Mouse (Mus musculus) bone marrow, adult 2 months (tissue): ENCODE measurements around the gene Axl. TPM values are rescaled to one million over a fixed set of nuclear protein-coding genes. Genes with fewer than 3 reads are reported as not detected.
"Not testable (repeated sequence)": the region's sequence is repeated elsewhere in the genome, so short reads cannot be mapped to it uniquely, and the experiment has no call there.

ENCODE experiments used
- H3K27ac ChIP-seq: fragments of 200-500 bp; 2 replicates; pipeline ENCODE4 v1.5.1; 2012; ENCODE audit warnings: low read depth, mild to moderate bottlenecking, control low read depth, inconsistent platforms, low read length; ENCODE audit not compliant: control insufficient read depth, poor library complexity, insufficient read depth
- H3K4me1 ChIP-seq: fragments of 200-500 bp; 2 replicates; pipeline ENCODE4 v1.6.1; 2011; ENCODE audit warnings: low read length; ENCODE audit not compliant: control insufficient read depth, insufficient read depth
- H3K4me3 ChIP-seq: fragments of 200-500 bp; replicated peaks from 2 replicates; pipeline ENCODE3; 2011; ENCODE audit warnings: mild to moderate bottlenecking, low read depth, low read length, control low read depth; ENCODE audit not compliant: control insufficient read depth
- CTCF ChIP-seq: fragments of 200-500 bp; IDR thresholded peaks from 2 replicates; pipeline ENCODE4 v1.5.1; 2011; ENCODE audit warnings: low read length, control low read depth; ENCODE audit not compliant: control insufficient read depth, insufficient read depth
- POLR2A ChIP-seq: fragments of 200-500 bp; IDR thresholded peaks from 2 replicates; pipeline ENCODE4 v1.6.1; 2011; ENCODE audit warnings: low read depth, mild to moderate bottlenecking, control low read depth, low read length, borderline replicate concordance; ENCODE audit not compliant: control insufficient read depth
- WGBS: fragments of 180-500 bp; shearing (Covaris S2); methylation state at CpG from one replicate; pipeline ENCODE4 v1.1.7; 2018; 5-methylcytosine and 5-hydroxymethylcytosine counted together
- polyA plus RNA-seq: library from polyadenylated mRNA; stranded (reverse); fragments of >200 nt; gene quantifications from 2 replicates; pipeline ENCODE4 v1.2.4, GENCODE M21; 2011; ENCODE audit warnings: low replicate concordance; ENCODE audit not compliant: missing spikeins, insufficient read depth, insufficient read length

The Axl gene
- polyA plus RNA-seq, 1 experiment, result 37.6 TPM

DNA sequence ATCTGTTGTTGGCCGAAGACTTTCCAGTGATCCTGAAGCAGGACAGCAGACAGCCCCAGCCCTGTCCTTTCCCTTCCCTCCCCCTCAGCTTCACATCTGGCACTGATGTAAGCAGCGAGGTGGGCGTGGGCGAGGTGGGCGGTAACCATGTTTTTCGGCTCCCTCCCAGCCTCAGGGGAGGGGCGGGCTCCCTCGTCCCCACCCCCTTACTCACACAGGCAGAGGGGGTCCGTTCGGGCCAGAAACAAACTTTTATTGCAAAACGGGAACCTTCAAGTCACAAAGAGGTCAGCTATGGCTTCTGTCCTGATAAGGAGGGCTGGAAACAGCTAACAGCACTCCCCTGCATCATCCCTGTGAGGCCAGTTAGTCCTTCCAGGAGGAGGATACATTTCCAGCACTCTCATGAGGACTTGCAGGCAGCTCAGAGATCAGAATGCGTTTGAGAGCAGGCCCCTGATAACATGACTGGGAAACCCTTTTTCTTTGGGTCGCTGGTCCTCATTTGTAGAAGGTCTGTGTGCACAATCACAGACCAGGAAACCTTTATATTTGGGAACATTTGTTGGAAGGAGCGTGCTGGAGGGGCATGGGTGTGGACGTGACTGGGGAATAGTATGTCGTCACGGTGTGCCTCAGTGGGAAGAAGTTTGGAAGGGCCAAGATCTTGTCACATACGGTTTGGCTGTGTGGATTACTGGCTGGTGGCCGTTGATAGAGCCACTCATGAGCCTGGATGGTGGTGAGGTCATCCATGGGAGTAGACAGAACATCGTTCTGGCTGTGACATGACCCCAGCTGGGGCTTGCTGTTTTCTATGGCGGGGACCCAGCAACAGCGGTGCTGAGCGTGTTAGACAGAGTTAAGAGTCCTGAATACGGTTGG is 14.0 kb upstream of the Axl start:
- TF ChIP-seq POLR2A (no peak), CTCF (no peak)
- Histone ChIP-seq H3K27ac (no peak overlapping the region), H3K4me1 (no peaks in the 10 kb centered on the region), H3K4me3 (no peak overlapping the region)
- 59% methylated on average over 24 of the region's 24 CpGs for WGBS

DNA sequence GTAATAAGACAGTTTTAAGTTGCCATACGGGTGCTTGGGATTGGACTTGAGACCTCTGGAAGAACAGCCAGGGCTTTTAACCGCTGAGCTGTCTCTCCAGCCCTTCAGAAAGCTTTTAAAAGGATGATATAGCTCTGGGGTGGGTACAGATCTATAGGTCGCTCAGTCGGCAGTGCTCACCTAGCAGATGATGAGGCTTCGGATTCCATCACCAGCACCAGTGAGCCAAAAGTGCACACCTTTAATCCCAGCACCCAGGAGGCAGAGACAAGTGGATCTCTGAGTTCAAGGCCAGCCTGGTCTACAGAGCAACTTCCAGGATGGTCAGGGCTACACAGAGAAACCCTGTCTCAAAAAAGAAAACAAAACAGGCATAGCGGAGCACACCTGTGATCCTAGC is 12.5 kb upstream of the Axl start:
- no peak overlapping the region for H3K27ac ChIP-seq
- no peaks in the 10 kb centered on the region for H3K4me1 ChIP-seq
- no peak for TF ChIP-seq POLR2A
- TF ChIP-seq CTCF, result no peak
- no peak overlapping the region for H3K4me3 ChIP-seq
- WGBS, result 89% methylated on average over 6 of the region's 6 CpGs

DNA sequence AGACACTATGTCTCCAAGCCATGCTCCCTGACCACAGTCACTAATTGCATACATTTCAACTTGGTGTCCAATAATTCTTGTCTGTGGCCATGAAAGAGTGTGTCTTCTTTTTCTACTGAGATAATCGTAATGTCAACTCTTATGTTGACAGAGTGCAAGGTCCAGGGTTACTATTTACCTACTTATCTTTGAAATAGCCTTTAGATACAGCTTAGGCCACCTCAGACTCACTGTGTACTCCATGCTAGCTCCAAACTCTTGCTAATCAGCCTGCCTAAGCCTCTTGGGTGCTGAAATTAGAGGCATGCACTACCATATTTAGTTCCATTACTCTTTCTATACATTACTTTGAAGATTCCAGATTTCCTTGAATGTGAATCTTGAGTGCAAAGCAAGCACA is 10.9 kb upstream of the Axl start:
- Histone ChIP-seq H3K4me1 (no peaks in the 10 kb centered on the region), H3K4me3 (no peak overlapping the region), H3K27ac (no peak overlapping the region)
- 88% methylated on average over 1 of the region's 1 CpGs for WGBS
- TF ChIP-seq POLR2A, result no peak
- TF ChIP-seq CTCF, result no peak

DNA sequence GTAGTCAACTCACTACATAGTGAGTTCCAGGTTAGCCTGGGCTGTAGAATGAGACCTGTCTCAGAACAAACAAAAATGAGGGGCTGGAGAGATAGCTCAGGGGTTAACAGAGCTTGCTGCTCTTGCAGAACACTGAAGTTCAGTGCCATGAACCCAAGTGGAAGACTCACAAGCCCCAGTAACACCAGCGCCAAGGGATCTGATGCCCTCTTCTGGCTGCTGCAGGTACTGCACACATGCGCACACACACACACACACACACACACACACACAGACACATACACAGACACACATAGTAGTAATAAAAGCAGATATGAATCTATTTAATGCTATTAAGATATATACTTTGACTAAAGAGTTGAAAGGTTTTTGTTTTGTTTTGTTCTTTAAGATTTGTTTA is 10.0 kb upstream of the Axl start:
- 86% methylated on average over 2 of the region's 2 CpGs for WGBS
- Histone ChIP-seq H3K4me3 (no peak overlapping the region), H3K27ac (no peak overlapping the region), H3K4me1 (no peaks in the 10 kb centered on the region)
- no peak for TF ChIP-seq POLR2A
- TF ChIP-seq CTCF, result no peak

DNA sequence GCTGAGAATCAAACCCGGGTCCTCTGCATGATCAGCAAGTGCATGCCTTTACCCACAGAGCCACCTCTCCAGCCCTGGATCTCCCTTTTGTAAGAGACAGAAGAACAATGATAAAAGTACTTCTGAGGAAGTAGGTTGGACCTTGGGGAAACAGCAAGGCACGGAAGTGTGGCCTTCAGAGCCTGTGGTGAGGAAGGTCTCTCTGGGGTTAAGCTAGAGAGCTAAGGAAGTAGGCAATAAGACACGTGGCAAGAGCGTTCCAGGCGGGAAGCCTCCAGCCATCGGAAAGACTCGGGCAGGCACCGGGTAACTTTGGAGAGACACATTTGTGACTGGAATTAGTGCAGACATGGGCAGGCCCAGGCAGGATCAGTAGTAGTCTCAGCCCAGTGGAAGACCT is 6.3 kb upstream of the Axl start:
- Histone ChIP-seq H3K4me1 (no peaks in the 10 kb centered on the region), H3K4me3 (no peak overlapping the region), H3K27ac (no peak overlapping the region)
- no peak for TF ChIP-seq POLR2A
- TF ChIP-seq CTCF, result no peak
- 70% methylated on average over 8 of the region's 8 CpGs for WGBS

DNA sequence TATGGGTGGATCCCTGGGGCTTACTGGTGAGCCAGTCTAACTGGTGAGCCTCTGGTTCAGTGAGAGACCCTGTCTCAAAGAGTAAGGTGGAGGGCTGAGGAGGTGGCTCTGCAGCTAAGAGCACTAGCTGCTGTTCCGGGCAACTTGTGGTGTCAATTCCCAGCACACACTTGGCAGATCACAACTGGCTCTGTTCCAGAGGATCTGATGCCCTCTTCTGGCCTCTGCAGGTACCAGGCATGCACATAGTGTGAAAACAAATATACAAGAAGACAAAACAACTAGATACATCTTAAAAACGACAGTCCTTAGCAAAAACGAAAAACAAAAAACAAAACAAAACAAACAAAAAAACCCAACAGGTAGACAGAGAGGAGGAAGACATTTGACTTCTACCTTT is 5.2 kb upstream of the Axl start:
- Histone ChIP-seq H3K27ac (no peak overlapping the region), H3K4me3 (no peak overlapping the region), H3K4me1 (no peaks in the 10 kb centered on the region)
- 53% methylated on average over 3 of the region's 3 CpGs for WGBS
- TF ChIP-seq POLR2A (no peak), CTCF (peak; percentile 22; the same call in 1 of the 2 replicates)

DNA sequence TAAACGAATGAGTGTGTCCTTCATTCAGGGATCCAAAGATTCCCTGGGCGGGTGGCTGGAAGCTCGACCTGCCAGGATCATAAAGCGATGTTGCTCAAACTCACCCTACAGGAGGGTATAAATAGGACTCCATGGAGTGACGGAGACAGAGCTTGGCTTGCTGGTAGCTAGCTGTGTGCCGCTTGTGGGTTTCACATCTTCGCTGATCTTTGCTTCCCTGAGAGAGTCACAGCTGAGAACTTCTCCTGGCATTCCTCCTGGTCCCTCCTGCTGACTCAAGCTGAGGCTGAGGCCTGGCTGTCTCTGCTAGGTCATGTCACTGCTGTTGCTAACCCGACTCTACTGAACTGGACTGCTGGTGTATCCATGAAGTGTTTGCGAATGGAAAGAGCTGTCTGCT is 4.5 kb upstream of the Axl start:
- H3K4me3 ChIP-seq, H3K27ac ChIP-seq, H3K4me1 ChIP-seq: not testable (repeated sequence)
- 81% methylated on average over 9 of the region's 9 CpGs for WGBS

DNA sequence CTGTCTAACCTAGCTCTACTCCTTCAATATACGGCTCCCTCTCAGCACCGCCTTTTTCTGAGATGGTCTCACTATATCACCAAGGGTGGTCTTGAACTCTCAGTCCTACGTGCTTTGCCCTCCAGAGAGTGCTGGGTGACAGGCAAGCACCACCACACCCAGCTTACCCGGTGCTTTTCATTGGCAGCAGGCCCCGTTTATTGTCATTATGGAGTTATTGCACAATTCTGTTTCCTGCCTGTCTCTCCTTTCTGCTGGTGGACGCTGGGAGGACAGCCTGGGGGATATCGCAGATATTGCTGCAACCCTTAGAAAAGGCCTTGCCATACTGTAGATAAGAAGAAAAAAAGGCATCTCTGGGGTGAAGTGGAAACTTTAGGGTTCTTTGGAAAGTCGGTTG is 2.1 kb upstream of the Axl start:
- TF ChIP-seq CTCF (no peak), POLR2A (no peak)
- H3K4me1 ChIP-seq, result no peaks in the 10 kb centered on the region
- H3K27ac ChIP-seq, result no peak overlapping the region
- WGBS, result 34% methylated on average over 8 of the region's 8 CpGs
- H3K4me3 ChIP-seq, result no peak overlapping the region

DNA sequence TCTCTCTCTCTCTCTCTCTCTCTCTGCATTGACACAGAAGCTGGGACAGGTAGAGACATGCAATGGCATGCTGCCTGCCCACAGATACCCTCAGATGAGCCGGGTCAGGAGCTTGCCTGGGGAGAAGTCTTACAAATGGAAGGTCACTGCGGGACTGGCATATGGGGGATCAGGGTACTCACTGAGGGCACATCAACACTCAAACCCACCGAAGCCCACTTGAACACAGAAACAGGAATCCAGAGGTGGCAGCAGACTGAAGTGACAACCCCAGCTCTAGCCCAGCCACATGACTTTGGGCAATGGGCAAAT is 580 bp upstream of the Axl start:
- 79% methylated on average over 3 of the region's 3 CpGs for WGBS
- TF ChIP-seq CTCF (no peak), POLR2A (no peak)
- H3K4me3 ChIP-seq, result no peak overlapping the region
- no peak overlapping the region for H3K27ac ChIP-seq
- H3K4me1 ChIP-seq, result no peaks in the 10 kb centered on the region

DNA sequence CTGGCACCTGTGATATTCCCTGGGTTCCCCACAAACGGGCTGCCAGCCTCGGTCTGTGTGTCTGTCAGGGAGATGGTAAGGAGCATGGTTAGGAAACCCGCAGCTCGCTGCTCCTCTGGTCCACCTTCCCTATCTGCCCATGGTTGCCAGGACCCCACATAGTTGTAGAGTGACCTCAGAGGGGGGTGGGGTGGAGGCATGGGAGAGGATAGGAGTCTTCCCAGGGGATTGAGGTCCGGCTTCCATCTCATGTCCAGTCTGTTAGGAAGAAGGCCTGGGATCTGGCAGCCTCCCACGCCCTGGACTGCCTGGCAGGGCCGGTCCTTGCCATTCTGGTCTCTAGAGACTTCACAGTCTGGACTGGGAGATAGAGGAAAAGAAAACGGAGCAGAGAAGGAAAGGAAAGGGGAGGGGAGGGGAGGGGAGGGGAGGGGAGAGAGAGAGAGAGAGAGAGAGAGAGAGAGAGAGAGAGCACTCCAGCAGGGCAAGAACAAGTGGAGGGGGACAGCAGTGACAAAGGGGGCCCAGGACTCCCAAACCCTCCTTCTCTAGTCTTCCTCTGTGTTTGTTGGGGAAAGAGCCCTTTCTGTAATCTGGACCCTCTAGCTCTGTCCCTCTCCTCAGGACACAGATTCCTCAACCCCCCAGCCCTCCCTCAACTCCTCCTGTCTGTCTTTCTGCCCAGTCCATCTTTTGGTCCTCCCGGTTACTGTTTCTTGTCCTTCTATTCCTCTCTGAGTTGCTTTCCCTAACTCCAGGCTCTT is 867 bp downstream of the Axl start:
- Histone ChIP-seq H3K4me1 (peaks cover 1% of the 10 kb centered on the region; the same call in 1 of the 2 replicates), H3K27ac (no peak overlapping the region), H3K4me3 (no peak overlapping the region)
- 56% methylated on average over 8 of the region's 9 CpGs for WGBS
- no peak for TF ChIP-seq CTCF
